Mouse (Mus musculus): Measurements from ENCODE around the gene Man1b1.

DNA sequence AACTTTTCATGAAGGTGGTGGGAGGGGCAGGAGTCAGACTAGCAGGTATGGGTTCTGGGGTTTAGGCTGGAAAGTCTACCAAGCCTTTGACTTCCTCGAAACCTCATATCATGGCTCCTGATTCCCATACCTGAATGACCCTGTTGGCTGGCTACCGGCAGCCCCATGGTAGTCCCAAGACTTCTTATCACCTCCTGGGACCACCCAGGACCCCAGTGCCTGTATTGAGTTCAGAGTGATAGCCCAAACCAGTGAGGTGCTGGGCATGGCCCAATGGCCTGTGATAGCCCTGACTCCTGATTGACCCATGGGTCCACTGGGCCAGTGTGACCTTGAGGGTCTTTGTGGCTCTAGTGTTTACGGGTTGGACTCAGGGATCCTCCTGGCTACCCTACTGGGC, 18.6 kb downstream of the Man1b1 start:
- TF ChIP-seq TAL1 (IDR thresholded peaks at IDR 0.05; ENCODE audit: low read length) (no peak), GATA1 (IDR thresholded peaks at IDR 0.05; ENCODE audit: low read length) (no peak)
